Mouse (Mus musculus) thymus, adult 2 months (tissue): ENCODE measurements around the gene Gse1. TPM values are rescaled to one million over a fixed set of nuclear protein-coding genes. Genes with fewer than 3 reads are reported as not detected.

Experiments
- DNase-seq: peaks from one replicate; pipeline ENCODE4 v3.0.0; 2021
- H3K27ac ChIP-seq: fragments of 200-500 bp; 2 replicates; pipeline ENCODE4 v1.5.1; 2012; ENCODE audit warnings: low read length, control low read depth; ENCODE audit not compliant: control insufficient read depth, insufficient read depth
- H3K27me3 ChIP-seq: fragments of 200-500 bp; 2 replicates; pipeline ENCODE4 v1.6.1; 2012; ENCODE audit warnings: mild to moderate bottlenecking, low read length, moderate library complexity, mixed read lengths; ENCODE audit not compliant: control insufficient read depth, insufficient read depth
- H3K36me3 ChIP-seq: fragments of 200-500 bp; 2 replicates; pipeline ENCODE4 v1.6.1; 2012; ENCODE audit warnings: mild to moderate bottlenecking, low read length, moderate library complexity; ENCODE audit not compliant: control insufficient read depth, insufficient read depth
- H3K4me1 ChIP-seq: fragments of 200-500 bp; replicated peaks from 2 replicates; pipeline ENCODE4 v1.6.1; 2012; ENCODE audit warnings: low read length; ENCODE audit not compliant: control insufficient read depth, insufficient read depth
- H3K4me3 ChIP-seq: fragments of 200-500 bp; 2 replicates; pipeline ENCODE4 v1.5.1; 2012; ENCODE audit warnings: mild to moderate bottlenecking, low read length, control low read depth, moderate library complexity; ENCODE audit not compliant: control insufficient read depth, insufficient read depth
- CTCF ChIP-seq: fragments of 200-500 bp; IDR thresholded peaks from 2 replicates; pipeline ENCODE4 v1.5.1; 2012; ENCODE audit warnings: mild to moderate bottlenecking, control low read depth, low read length, moderate library complexity, borderline replicate concordance; ENCODE audit not compliant: control insufficient read depth, poor library complexity, insufficient read depth; ENCODE audit errors: extremely low read depth
- POLR2A ChIP-seq: fragments of 200-500 bp; IDR thresholded peaks from 2 replicates; pipeline ENCODE4 v1.6.1; 2012; ENCODE audit warnings: mild to moderate bottlenecking, low read length, control low read depth, moderate library complexity; ENCODE audit not compliant: control insufficient read depth, poor library complexity, insufficient read depth; ENCODE audit errors: extremely low read depth
- WGBS: fragments of 180-500 bp; shearing (Covaris S2); methylation state at CpG from one replicate; pipeline ENCODE4 v1.1.7; 2018; 5-methylcytosine and 5-hydroxymethylcytosine counted together
- polyA plus RNA-seq: library from polyadenylated mRNA; depleted of rRNA; stranded (reverse); fragments of >200 nt; gene quantifications from 2 replicates; pipeline ENCODE4 v1.2.3, GENCODE M21; 2012

Gse1 gene
- polyA plus RNA-seq, 1 experiment, result 202 TPM

DNA sequence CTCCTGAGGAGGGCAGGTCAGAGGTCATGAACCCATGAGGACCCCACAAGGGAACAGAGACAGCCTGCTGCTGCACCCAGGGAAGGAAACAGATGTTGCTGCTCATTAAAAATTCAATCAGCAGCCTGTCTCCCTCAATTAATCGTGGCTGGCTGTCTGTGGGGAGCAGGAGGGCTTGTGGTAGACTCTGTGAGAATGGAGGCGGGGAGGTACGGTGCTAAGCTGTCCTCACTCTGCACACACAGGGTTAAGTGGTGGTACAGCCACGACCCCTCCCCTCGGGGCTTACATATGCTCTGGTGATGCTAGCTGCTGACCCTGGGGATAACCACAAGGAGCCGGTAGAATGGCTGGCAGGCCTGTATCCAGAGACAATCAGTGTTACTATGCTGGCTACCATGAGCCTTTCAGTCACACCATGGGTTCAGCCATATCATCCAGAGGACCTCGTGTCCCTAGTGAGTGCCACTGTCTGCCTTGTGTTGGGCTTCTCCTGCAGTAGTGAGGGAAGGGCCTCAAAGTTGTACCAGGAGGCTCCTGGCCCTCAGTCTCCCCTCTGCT, 337.0 kb downstream of the Gse1 start:
- Histone ChIP-seq H3K27ac (no peak overlapping the region), H3K4me1 (peaks cover 29% of the 10 kb centered on the region), H3K27me3 (no peaks in the 10 kb centered on the region), H3K36me3 (peaks cover 73% of the 10 kb centered on the region), H3K4me3 (no peak overlapping the region)
- TF ChIP-seq POLR2A, result no peak
- no peak for TF ChIP-seq CTCF
- WGBS, result 66% methylated on average over 7 of the region's 7 CpGs
- no peak for DNase-seq

DNA sequence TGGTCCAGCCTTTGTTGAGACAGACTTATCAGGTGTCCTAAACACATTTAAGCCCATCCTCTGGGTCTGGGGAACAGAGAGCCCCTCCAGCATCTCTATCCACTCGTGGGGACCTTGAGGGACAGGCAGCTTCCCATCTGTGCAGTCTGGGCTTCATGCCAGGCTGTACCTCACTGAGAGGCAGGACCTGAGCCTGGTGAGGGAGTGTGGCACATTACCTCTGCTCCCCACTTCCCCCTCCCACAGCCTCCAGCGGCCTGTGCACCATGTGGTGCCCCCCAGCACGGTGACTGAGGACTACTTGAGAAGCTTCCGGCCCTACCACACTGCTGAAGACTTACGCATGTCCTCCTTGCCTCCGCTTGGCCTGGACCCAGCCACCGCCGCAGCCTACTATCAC, 338.4 kb downstream of the Gse1 start:
- Histone ChIP-seq H3K27me3 (no peaks in the 10 kb centered on the region), H3K36me3 (peaks cover 86% of the 10 kb centered on the region), H3K27ac (no peak overlapping the region), H3K4me3 (no peak overlapping the region), H3K4me1 (peaks cover 22% of the 10 kb centered on the region)
- no peak for TF ChIP-seq POLR2A
- TF ChIP-seq CTCF, result no peak
- 70% methylated on average over 8 of the region's 8 CpGs for WGBS
- DNase-seq, result no peak

DNA sequence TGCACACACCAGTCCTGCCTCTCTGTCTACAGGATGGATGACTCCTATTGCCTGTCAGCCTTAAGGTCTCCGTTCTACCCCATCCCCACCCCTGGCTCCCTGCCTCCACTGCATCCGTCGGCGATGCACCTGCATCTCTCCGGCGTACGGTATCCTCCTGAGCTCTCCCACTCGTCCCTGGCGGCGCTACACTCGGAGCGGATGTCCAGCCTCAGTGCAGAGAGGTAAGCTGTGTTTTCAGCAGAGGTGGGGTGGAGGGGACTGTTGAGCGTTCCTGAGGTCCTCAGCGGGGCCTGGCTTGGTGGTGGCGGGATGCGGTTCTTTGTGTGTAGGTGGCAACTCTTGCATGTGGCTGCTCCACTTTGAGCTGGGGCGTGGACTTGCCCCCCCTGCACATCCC, 339.5 kb downstream of the Gse1 start:
- Histone ChIP-seq H3K36me3 (peaks cover 94% of the 10 kb centered on the region), H3K4me1 (peaks cover 19% of the 10 kb centered on the region), H3K27ac (no peak overlapping the region), H3K27me3 (no peaks in the 10 kb centered on the region), H3K4me3 (no peak overlapping the region)
- TF ChIP-seq CTCF (no peak), POLR2A (no peak)
- no peak for DNase-seq
- WGBS, result 95% methylated on average over 17 of the region's 17 CpGs

GRCm38 (mm10) chr8:120568164-120568798, 340.0 kb downstream of the Gse1 start:
- Histone ChIP-seq H3K27me3 (no peaks in the 10 kb centered on the region), H3K4me3 (no peak overlapping the region), H3K4me1 (peaks cover 14% of the 10 kb centered on the region), H3K36me3 (peaks cover 94% of the 10 kb centered on the region), H3K27ac (no peak overlapping the region)
- TF ChIP-seq CTCF, result no peak
- TF ChIP-seq POLR2A, result no peak
- no peak for DNase-seq
- 97% methylated on average over 37 of the region's 37 CpGs for WGBS

- Histone ChIP-seq H3K27me3 (no peaks in the 10 kb centered on the region), H3K4me1 (peaks cover 6% of the 10 kb centered on the region), H3K36me3 (peaks cover 94% of the 10 kb centered on the region), H3K27ac (no peak overlapping the region), H3K4me3 (no peak overlapping the region)
- 95% methylated on average over 17 of the region's 17 CpGs for WGBS
- TF ChIP-seq CTCF, result no peak
- TF ChIP-seq POLR2A, result no peak
- DNase-seq, result no peak
Measured at GRCm38 (mm10) chr8:120569123-120569522, 340.9 kb downstream of the Gse1 start.

- no peak for TF ChIP-seq POLR2A
- TF ChIP-seq CTCF, result peak; percentile 94
- peak; percentile 79 for DNase-seq
- 76% methylated on average over 13 of the region's 13 CpGs for WGBS
- Histone ChIP-seq H3K4me3 (no peak overlapping the region), H3K4me1 (peaks cover 6% of the 10 kb centered on the region), H3K36me3 (peaks cover 99% of the 10 kb centered on the region), H3K27ac (no peak overlapping the region), H3K27me3 (no peaks in the 10 kb centered on the region)
Measured at GRCm38 (mm10) chr8:120569939-120570715, 341.9 kb downstream of the Gse1 start.
